Mouse (Mus musculus): ENCODE measurements around the gene Dpysl4.

Gene Dpysl4

GRCm38 (mm10) chr7:139085629-139086194 is at the start of gene Dpysl4:
Gene Dpysl4 (plus strand): TSS chr7:139086001.
- in situ Hi-C loops (cut with MboI, MseI): no loop called here

- in situ Hi-C loops (cut with MboI, MseI): no loop called here
Observed at GRCm38 (mm10) chr7:139063406-139063805, 22.4 kb upstream of the Dpysl4 start.

DNA sequence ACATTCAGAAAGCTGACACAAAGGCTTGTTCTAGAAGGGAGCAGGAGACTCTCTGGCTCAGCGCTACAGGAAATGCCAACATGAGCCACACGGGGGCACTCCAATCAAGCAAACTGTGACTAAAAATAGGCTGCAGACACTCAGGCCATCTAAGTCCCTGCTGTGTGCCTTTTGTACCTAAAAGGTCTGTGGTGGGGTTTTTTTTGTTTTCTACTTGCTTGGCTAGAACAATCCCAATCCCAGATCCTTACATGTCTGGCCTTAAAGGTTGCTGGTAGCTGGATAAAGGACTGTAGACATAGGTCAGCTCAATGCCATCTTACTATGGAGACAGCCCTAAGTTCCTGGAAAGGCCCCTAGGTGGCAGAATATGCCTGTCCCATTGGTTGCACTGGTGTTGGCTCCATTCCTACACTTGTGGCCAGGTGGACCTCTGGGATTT is 17.6 kb upstream of the Dpysl4 start:
- in situ Hi-C loops (cut with MboI, MseI): loop anchor here (5.0 kb wide), 1 partner anchor 46 kb away; no protein-coding TSS in a partner anchor

DNA sequence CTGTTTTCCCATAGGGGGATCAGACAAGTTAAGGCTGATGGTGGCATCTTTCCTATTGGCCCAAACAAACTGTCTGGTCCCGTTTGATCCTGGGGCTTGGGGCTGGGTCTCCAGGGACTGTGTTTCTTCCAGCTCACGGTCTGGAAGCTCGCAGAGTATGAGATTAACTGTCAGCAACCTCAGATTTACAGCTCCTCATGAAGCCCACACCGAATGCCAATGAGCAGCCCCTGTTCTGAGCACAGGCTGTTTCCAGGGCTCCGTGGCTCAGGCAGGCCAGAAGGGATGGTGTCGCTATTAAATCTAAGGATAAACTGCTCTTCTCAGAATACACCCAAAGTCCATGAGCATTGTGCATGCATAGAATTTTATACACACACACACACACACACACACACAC is 11.6 kb upstream of the Dpysl4 start:
- in situ Hi-C loops (cut with MboI, MseI): no loop called here

DNA sequence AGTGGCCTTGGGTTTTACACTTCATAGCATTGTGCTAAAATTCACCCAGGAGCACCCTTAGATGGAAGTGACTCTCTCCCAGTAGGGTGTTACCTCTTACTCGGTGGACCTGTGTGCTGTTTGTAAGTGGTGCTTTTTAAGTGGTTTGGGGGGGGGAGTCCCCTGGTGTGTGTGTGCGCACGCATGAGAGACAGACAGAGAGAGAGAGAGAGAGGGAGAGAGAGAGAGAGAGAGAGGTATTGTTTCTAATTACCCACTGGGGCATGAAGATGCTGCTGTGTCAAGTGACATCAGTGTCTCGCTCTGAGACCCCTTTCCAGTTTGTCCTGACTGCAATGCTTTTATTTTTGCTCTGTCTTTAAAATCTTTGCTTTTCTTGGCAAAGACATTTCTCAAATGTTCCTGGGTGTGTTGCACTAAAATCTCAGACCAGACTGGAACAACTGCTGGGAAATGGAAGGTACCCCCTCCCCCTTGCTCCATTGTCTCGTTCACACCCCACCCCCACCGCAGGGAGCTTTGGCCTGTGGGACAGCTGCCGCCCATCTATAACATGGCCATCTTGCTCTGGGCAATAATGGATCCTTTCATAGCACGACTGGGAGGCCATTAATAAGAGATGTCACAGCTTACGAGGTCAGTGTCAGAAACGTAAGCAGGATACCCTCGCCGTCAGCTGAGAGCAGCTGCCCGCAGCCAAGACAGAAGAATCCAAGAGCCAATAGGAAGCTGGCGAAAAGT is 10.6 kb upstream of the Dpysl4 start:
- in situ Hi-C loops (cut with MboI, MseI): no loop called here

GRCm38 (mm10) chr7:139077283-139077682 is 8.5 kb upstream of the Dpysl4 start:
- in situ Hi-C loops (cut with MboI, MseI): no loop called here

DNA sequence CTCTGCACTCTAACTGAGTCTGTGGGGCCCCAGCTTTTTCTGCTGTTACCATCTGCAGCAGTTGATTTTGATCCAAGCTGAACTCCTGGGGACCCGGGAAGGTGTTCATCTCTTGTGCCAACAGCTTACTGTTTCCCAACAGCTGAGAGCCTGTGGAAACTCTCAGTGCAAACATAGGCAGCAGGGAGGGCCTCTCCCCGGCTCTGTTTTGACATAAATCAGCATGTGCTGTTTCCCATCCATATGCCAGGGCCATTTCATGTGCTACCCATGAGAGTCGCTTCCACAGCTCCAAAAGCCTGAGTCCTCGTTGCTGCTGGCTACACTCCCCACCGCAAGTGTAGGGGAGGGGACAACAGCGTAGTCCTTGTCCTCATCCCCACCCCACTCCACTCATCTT is 7.6 kb upstream of the Dpysl4 start:
- in situ Hi-C loops (cut with MboI, MseI): no loop called here

- in situ Hi-C loops (cut with MboI, MseI): no loop called here
Observed at GRCm38 (mm10) chr7:139079141-139079540, 6.7 kb upstream of the Dpysl4 start.

DNA sequence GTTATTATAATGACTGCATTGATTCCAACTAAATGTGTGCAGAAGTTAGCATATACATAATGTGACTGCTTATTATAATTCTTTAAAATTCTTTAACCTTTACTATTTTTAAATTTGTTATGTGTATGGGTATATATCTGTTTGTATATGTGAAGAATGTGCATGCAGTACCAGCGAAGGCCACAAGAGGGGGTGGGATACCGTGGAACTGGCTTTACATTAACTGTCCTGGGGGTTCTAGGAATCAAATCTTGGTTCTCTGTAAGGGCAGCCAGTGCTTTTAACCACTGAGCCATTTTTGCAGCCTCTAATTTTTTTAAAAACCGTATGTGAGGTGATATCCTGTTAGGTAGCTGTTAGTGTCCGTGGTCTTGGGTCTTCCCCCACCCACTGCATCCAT is 5.1 kb upstream of the Dpysl4 start:
- in situ Hi-C loops (cut with MboI, MseI): no loop called here

GRCm38 (mm10) chr7:139081158-139081557 is 4.6 kb upstream of the Dpysl4 start:
- in situ Hi-C loops (cut with MboI, MseI): no loop called here

DNA sequence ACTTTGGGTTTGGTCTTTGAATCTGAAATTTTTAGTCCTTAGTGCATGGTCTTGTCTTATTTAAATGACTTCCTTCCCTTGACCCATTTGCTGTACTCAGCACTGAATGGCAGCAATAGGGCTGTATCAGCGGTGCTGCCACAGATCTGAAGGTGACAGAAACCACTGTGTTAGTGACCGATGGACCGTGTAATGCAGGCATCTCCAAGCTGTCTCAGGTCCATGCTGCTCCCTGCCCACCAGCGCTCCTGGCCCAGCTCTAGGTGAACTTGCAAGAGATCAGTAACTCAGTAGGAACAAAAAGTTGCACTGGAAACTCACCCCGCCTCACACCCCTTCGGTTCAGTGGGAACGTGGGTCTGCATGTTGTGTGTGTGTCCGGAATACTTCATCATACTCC is 3.5 kb upstream of the Dpysl4 start:
- in situ Hi-C loops (cut with MboI, MseI): no loop called here

GRCm38 (mm10) chr7:139084316-139084715 is 1.5 kb upstream of the Dpysl4 start:
- in situ Hi-C loops (cut with MboI, MseI): no loop called here

- in situ Hi-C loops (cut with MboI, MseI): no loop called here
Observed at GRCm38 (mm10) chr7:139086195-139087158, 676 bp downstream of the Dpysl4 start.

GRCm38 (mm10) chr7:139087801-139088200 is 2.0 kb downstream of the Dpysl4 start:
- in situ Hi-C loops (cut with MboI, MseI): no loop called here

GRCm38 (mm10) chr7:139089892-139090874 is 4.4 kb downstream of the Dpysl4 start:
- in situ Hi-C loops (cut with MboI, MseI): no loop called here

GRCm38 (mm10) chr7:139091681-139092080 is 5.9 kb downstream of the Dpysl4 start:
- in situ Hi-C loops (cut with MboI, MseI): no loop called here

GRCm38 (mm10) chr7:139092676-139093075 is 6.9 kb downstream of the Dpysl4 start:
- in situ Hi-C loops (cut with MboI, MseI): no loop called here

DNA sequence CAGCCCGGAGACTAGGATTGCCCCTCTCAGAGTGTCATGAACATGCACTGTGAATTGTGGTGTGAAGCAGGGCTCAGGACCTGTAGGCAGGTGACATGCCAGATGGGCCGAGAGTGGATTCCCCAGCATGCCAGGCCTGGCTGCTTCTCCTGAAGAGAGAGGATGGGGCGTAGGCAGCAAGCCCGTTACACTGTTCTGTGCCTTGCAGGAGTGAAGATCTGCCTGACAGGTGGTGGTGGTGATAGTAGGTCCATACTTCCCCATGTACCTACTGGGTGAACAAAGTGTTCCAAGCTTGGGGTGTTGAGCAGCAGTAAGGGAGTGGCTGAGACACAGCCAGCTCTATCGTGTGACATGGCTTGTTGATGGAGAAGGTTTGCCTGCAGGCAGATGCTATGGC is 7.3 kb downstream of the Dpysl4 start:
- in situ Hi-C loops (cut with MboI, MseI): no loop called here

- in situ Hi-C loops (cut with MboI, MseI): no loop called here
Observed at GRCm38 (mm10) chr7:139093781-139094180, 8.0 kb downstream of the Dpysl4 start.

GRCm38 (mm10) chr7:139094761-139095160 is 9.0 kb downstream of the Dpysl4 start:
- in situ Hi-C loops (cut with MboI, MseI): no loop called here

DNA sequence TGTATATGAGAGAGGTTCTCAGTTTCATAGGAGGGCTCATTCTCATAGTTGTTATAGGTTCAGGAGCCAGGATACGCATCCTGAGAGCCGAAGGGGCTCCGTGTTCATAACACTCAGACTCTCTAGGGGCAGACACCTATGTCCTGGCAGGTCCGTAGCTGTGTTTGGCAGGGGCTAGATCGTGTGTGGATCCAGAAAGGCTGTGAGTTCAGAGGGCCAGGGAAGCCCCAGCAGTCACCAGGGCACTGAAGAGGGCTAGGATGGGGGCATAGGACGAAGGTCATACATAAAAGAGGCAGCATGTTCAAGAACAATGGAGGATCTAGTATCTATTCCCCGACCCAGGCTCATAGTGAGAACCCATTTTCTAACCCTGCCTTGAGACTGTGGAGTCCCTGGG is 9.5 kb downstream of the Dpysl4 start:
- in situ Hi-C loops (cut with MboI, MseI): no loop called here
